Mouse (Mus musculus) bone marrow, adult 2 months (tissue): ENCODE measurements at regions not wholly inside any gene's neighbourhood (a gene's known extent, or its start where the extent isn't known, plus 50 kb on each side); places are given as distances from the start of the nearest gene placed in this dataset.
A peak's percentile ranks its signal among the peaks of the same experiment; 100 is the strongest.
"Not testable (repeated sequence)": the region's sequence is repeated elsewhere in the genome, so short reads cannot be mapped to it uniquely, and the experiment has no call there.

Experiments
- H3K27ac ChIP-seq: fragments of 200-500 bp; 2 replicates; pipeline ENCODE4 v1.5.1; 2012; ENCODE audit warnings: low read depth, mild to moderate bottlenecking, control low read depth, inconsistent platforms, low read length; ENCODE audit not compliant: control insufficient read depth, poor library complexity, insufficient read depth
- H3K4me1 ChIP-seq: fragments of 200-500 bp; 2 replicates; pipeline ENCODE4 v1.6.1; 2011; ENCODE audit warnings: low read length; ENCODE audit not compliant: control insufficient read depth, insufficient read depth
- H3K4me3 ChIP-seq: fragments of 200-500 bp; replicated peaks from 2 replicates; pipeline ENCODE3; 2011; ENCODE audit warnings: mild to moderate bottlenecking, low read depth, low read length, control low read depth; ENCODE audit not compliant: control insufficient read depth
- WGBS: fragments of 180-500 bp; shearing (Covaris S2); methylation state at CpG from one replicate; pipeline ENCODE4 v1.1.7; 2018; 5-methylcytosine and 5-hydroxymethylcytosine counted together

DNA sequence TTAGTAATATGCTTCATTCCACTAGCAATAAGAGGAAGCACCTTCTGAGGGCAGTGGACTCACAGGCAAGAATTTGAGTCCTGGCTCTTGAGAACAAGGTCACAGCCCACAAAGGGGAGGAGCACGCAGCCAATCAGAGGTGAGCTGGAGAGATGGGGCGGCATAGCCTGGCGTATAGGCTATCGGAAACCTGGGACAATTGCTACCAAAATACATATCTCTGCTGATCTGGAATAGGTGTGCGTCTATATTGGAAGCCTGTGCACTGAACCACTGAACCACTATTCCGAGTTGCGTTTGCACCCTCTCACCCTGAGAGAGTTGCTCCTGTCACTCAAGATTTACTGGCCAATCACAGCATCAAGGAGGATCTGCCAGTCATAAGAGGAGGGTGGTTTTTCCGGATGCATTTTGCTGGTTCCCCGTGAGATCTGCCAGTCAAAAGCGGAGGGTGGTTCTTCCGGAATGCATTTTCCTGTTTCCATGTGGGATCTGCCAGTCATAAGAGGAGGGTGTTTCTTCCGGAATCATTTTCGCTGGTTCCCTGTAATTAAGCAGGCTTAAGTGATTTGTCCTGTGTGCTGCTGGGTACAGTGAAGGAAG, 80.1 kb upstream of the Riok2 start:
- Histone ChIP-seq H3K27ac (peak overlapping the region; percentile 8; the same call in 1 of the 2 replicates), H3K4me3 (peak overlapping the region; percentile 87)

GRCm38 (mm10) chr17:17295037-17295436, 79.1 kb upstream of the Riok2 start:
- H3K27ac ChIP-seq, H3K4me1 ChIP-seq, H3K4me3 ChIP-seq: not testable (repeated sequence)
- 0% methylated on average over 1 of the region's 1 CpGs for WGBS

More for the DNA sequence above, 80.1 kb upstream of the Riok2 start:
- WGBS, result under 1% methylated on average over 13 of the region's 13 CpGs
- not testable (repeated sequence) for H3K4me1 ChIP-seq

- not testable (repeated sequence) for H3K4me3 ChIP-seq, H3K27ac ChIP-seq
- WGBS, result 91% methylated on average over 10 of the region's 10 CpGs
These were observed 70.6 kb upstream of the Riok2 start for GRCm38 (mm10) chr17:17303496-17303895.

More at GRCm38 (mm10) chr17:17303496-17303895, 70.6 kb upstream of the Riok2 start:
- H3K4me1 ChIP-seq, result not testable (repeated sequence)
